Mouse (Mus musculus) thymus, adult 2 months (tissue): Measurements from ENCODE around the gene Tmem200a.

ENCODE experiments used
- CTCF ChIP-seq: fragments of 200-500 bp; IDR thresholded peaks from 2 replicates; pipeline ENCODE4 v1.5.1; 2012; ENCODE audit warnings: mild to moderate bottlenecking, control low read depth, low read length, moderate library complexity, borderline replicate concordance; ENCODE audit not compliant: control insufficient read depth, poor library complexity, insufficient read depth; ENCODE audit errors: extremely low read depth
- POLR2A ChIP-seq: fragments of 200-500 bp; IDR thresholded peaks from 2 replicates; pipeline ENCODE4 v1.6.1; 2012; ENCODE audit warnings: mild to moderate bottlenecking, low read length, control low read depth, moderate library complexity; ENCODE audit not compliant: control insufficient read depth, poor library complexity, insufficient read depth; ENCODE audit errors: extremely low read depth

GRCm38 (mm10) chr10:26051177-26051576, 27.7 kb downstream of the Tmem200a start:
- TF ChIP-seq CTCF (no peak), POLR2A (no peak)
